ENCODE assay signal across 10 mouse cellular contexts in genomic region chr19:32276817-32277216, GRCm38 (mm10).
A peak's percentile ranks its signal among the peaks of the same experiment; 100 is the strongest.
DNase-seq lines count a peak whose midpoint lies in the region; ATAC-seq and TF ChIP-seq lines count a peak whose summit lies in the region.
"Had no signal": no experiment of that assay in that cellular context is flagged by ENCODE, and none has a peak within 500 bp of the region (broad histone marks: within the 10 kb centered on the region; RNA-seq: fewer than 3 reads in every experiment).

No protein-coding gene starts in this region.

- no peaks in the 10 kb centered on the region for H3K27me3 ChIP-seq in intestine, postnatal 0 days (replicated peaks; ENCODE audit: control insufficient read depth, insufficient read depth, low read length)
- H3K27me3 ChIP-seq: hindbrain, embryonic 15.5 days had no signal

- ATAC-seq in intestine, postnatal 0 days = peak; percentile 74

- WGBS in intestine, postnatal 0 days = 61% methylated on average over 8 of the region's 8 CpGs

- peak; percentile 34 for DNase-seq in T-cell, adult 2 months (ENCODE audit: low spot score)
- peak; percentile 32 for DNase-seq in liver
- DNase-seq in natural killer cell, adult 2 months (ENCODE audit: low spot score in 2 of 2) = peak; percentile 31 to 51
- no peak for DNase-seq in right cerebral cortex, postnatal 36 days (ENCODE audit: low spot score in 2 of 2)
- no peak for DNase-seq in cerebellum, adult 8-10 months
- DNase-seq in embryo, embryonic 9.5 days (ENCODE audit: extremely low spot score) = no peak
- DNase-seq: cerebellum, postnatal 36 days; right cerebral cortex, postnatal 4 days had no signal

- H3K27ac ChIP-seq in intestine, postnatal 0 days (ENCODE audit: low read depth, low read length) = no peak overlapping the region
- H3K27ac ChIP-seq: hindbrain, embryonic 15.5 days had no signal

- H3K4me2 ChIP-seq in intestine, postnatal 0 days (replicated peaks; ENCODE audit: low read depth) = no peak overlapping the region
- H3K4me2 ChIP-seq: hindbrain, embryonic 15.5 days had no signal

- H3K36me3 ChIP-seq in intestine, postnatal 0 days (ENCODE audit: control insufficient read depth, insufficient read depth) = no peaks in the 10 kb centered on the region
- H3K36me3 ChIP-seq: hindbrain, embryonic 15.5 days had no signal

- H3K4me1 ChIP-seq in intestine, postnatal 0 days (replicated peaks; ENCODE audit: control insufficient read depth, insufficient read depth, low read length) = no peaks in the 10 kb centered on the region
- H3K4me1 ChIP-seq: hindbrain, embryonic 15.5 days had no signal

- no peaks in the 10 kb centered on the region for H3K9me3 ChIP-seq in intestine, postnatal 0 days (ENCODE audit: control insufficient read depth)
- H3K9me3 ChIP-seq: hindbrain, embryonic 15.5 days had no signal

- no peak overlapping the region for H3K9ac ChIP-seq in intestine, postnatal 0 days (ENCODE audit: low read depth, low read length)
- H3K9ac ChIP-seq: hindbrain, embryonic 15.5 days had no signal

- no peak for TF ChIP-seq CTCF in intestine, postnatal 0 days (IDR thresholded peaks at IDR 0.05; ENCODE audit: low read depth)

- no peak overlapping the region for H3K4me3 ChIP-seq in intestine, postnatal 0 days (ENCODE audit: low read depth, low read length)
- H3K4me3 ChIP-seq: hindbrain, embryonic 15.5 days had no signal

Comparison
In these comparisons a context has a peak if more than half of its experiments do, and no peak if none do; other contexts are left out.
1. DNase-seq: peak in T-cell, adult 2 months (single experiment), liver (single experiment) and natural killer cell, adult 2 months (2 of 2); none in right cerebral cortex, postnatal 36 days (0 of 2), cerebellum, adult 8-10 months (single experiment) and embryo, embryonic 9.5 days (single experiment).